Mouse (Mus musculus): ENCODE results near the gene Ccdc97. TPM values are rescaled to one million over a fixed set of nuclear protein-coding genes. Genes with fewer than 3 reads are reported as not detected.

Gene Ccdc97
- polyA plus RNA-seq (2016; fragmentation: Nextera tagmentation; extraction: Ambion mirVana): 31.3 and 34.0 TPM in 2 replicates

DNA sequence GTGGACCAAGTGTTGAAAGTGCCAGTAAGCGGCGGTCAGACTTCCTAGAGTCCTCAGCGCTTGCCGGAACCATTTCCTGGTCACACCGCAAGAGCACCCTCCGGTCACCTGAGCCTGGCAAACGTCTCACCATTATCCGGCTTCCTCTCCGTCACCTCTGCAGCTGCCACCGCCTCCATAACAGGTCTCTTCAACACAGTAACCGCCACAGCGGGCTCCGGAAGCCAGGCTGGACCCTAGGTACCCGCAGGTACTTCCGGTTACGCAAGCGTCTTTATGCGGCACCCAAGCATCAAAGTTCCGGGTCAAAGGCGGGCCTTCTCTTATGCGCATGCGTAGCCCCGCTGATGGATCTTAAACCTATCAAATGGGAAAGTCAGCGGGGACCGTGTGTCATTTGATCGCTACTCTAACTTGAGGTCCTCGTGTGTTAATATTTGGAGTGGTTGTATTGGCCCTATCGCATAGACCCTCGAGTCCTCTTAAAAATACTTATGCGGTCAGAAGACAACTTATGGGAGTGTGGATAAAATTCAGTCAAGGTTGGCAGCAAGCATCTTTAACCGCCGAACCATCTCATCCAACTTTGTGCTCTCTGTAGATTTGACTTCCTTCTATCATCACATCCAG is at the start of gene Ccdc97:
Gene Ccdc97 (minus strand): TSS at position 301 of the 630 bp plus-strand sequence.
- peak; percentile 83 for ATAC-seq (ENCODE audit: low FRiP score, low read depth)
- WGBS: 5% methylated on average over 32 of the region's 32 CpGs
- H3K9me3 ChIP-seq: no peaks in the 10 kb centered on the region
- H3K27ac ChIP-seq: peak within 1 kb of the TSS; percentile 51; the same call in 1 of the 2 replicates
- peaks cover 15% of the 10 kb centered on the region for H3K4me1 ChIP-seq
- H3K9ac ChIP-seq: peak within 1 kb of the TSS; percentile 66
- H3K4me2 ChIP-seq (replicated peaks): peak within 1 kb of the TSS; percentile 95
- peak within 1 kb of the TSS; percentile 68 for H3K4me3 ChIP-seq
- H3K27me3 ChIP-seq (replicated peaks): no peaks in the 10 kb centered on the region
- peaks cover 58% of the 10 kb centered on the region for H3K36me3 ChIP-seq

DNA sequence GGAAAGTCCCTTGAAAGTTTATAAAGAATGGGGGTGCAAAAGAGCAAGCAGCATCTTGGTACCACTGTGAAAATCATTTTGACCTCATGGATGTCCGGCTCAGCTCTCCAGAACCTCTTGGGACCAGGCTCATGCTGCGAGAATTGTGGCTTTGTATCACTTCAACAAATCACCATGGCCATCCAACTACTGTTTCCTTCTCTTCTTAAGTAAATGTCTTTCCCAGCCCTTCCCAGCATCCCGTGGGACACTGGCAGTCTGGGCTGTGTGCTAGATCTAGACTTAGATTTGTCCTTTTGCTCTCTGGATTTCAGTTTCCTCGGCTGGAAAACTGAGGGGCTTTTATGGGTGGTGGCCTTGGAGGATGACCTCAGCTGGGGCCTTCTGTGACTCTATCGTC is 49.3 kb upstream of the Ccdc97 start:
- Histone ChIP-seq H3K9ac (no peak overlapping the region), H3K4me2 (replicated peaks) (no peak overlapping the region), H3K27me3 (replicated peaks) (no peaks in the 10 kb centered on the region), H3K36me3 (peaks cover 9% of the 10 kb centered on the region), H3K4me1 (no peaks in the 10 kb centered on the region), H3K9me3 (no peaks in the 10 kb centered on the region), H3K4me3 (no peak overlapping the region), H3K27ac (no peak overlapping the region)
- WGBS: 82% methylated on average over 5 of the region's 5 CpGs
- ATAC-seq (ENCODE audit: low FRiP score, low read depth): no peak

GRCm38 (mm10) chr7:25766108-25766507 is 47.2 kb upstream of the Ccdc97 start:
- Histone ChIP-seq H3K9ac (no peak overlapping the region), H3K4me3 (no peak overlapping the region), H3K4me1 (no peaks in the 10 kb centered on the region), H3K27me3 (replicated peaks) (no peaks in the 10 kb centered on the region), H3K9me3 (no peaks in the 10 kb centered on the region), H3K36me3 (peaks cover 15% of the 10 kb centered on the region), H3K27ac (no peak overlapping the region), H3K4me2 (replicated peaks) (no peak overlapping the region)
- 89% methylated on average over 6 of the region's 6 CpGs for WGBS
- ATAC-seq (ENCODE audit: low FRiP score, low read depth): no peak

DNA sequence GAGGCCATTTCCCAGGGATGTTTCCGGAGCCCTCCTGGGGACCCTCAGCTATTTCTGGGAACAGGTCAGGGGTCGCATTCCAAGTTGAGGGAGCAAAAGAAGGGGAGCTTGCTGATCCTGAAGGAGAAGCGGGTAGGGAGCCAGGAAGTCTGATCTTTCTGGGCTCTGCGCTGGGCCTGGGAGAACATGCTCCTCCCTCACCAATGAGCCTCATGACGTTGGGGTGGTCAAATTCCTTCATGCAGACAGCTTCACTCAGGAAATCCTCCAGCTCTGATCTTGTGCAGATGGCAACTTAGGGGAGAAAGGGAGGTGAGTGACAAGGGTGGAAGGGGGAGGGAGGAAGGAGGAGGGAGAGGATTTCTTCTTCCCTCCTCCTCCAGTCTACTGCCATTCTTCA is 45.3 kb upstream of the Ccdc97 start:
- H3K9ac ChIP-seq: no peak overlapping the region
- no peaks in the 10 kb centered on the region for H3K9me3 ChIP-seq
- 68% methylated on average over 5 of the region's 5 CpGs for WGBS
- H3K36me3 ChIP-seq: peaks cover 17% of the 10 kb centered on the region
- no peak overlapping the region for H3K4me2 ChIP-seq (replicated peaks)
- H3K4me3 ChIP-seq: no peak overlapping the region
- no peak overlapping the region for H3K27ac ChIP-seq
- ATAC-seq (ENCODE audit: low FRiP score, low read depth): no peak
- no peaks in the 10 kb centered on the region for H3K4me1 ChIP-seq
- H3K27me3 ChIP-seq (replicated peaks): no peaks in the 10 kb centered on the region

- ATAC-seq (ENCODE audit: low FRiP score, low read depth): no peak
- 72% methylated on average over 11 of the region's 11 CpGs for WGBS
- no peaks in the 10 kb centered on the region for H3K4me1 ChIP-seq
- no peaks in the 10 kb centered on the region for H3K9me3 ChIP-seq
- H3K9ac ChIP-seq: no peak overlapping the region
- H3K36me3 ChIP-seq: peaks cover 17% of the 10 kb centered on the region
- H3K4me3 ChIP-seq: no peak overlapping the region
- H3K4me2 ChIP-seq (replicated peaks): no peak overlapping the region
- no peaks in the 10 kb centered on the region for H3K27me3 ChIP-seq (replicated peaks)
- no peak overlapping the region for H3K27ac ChIP-seq
Observed at GRCm38 (mm10) chr7:25763678-25764077, 44.8 kb upstream of the Ccdc97 start.

- Histone ChIP-seq H3K27ac (no peak overlapping the region), H3K4me2 (replicated peaks) (no peak overlapping the region), H3K27me3 (replicated peaks) (no peaks in the 10 kb centered on the region), H3K9me3 (no peaks in the 10 kb centered on the region), H3K36me3 (peaks cover 12% of the 10 kb centered on the region), H3K4me3 (no peak overlapping the region), H3K9ac (no peak overlapping the region), H3K4me1 (no peaks in the 10 kb centered on the region)
- WGBS: 85% methylated on average over 10 of the region's 10 CpGs
- no peak for ATAC-seq (ENCODE audit: low FRiP score, low read depth)
Observed at GRCm38 (mm10) chr7:25761354-25761753, 42.5 kb upstream of the Ccdc97 start.

DNA sequence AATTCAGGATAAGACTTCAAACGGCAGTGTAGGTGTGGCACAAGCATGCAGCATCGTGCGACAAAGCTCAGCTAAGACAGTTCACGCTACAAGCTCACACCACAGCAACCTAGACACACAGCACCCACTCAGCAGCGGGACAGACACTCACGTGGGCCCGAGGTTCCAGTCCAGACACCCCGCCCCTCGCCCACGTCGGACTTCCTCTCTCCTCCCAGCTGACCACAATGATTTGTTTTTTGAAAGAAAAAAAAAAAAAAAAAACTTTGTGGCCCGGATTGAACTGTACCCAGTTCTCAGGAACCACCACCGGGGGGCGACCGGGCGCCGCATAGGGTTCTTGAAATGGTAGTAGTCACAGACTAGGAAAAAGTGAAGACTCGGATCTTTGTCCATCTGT is 37.1 kb upstream of the Ccdc97 start:
- WGBS: under 1% methylated on average over 18 of the region's 18 CpGs
- peak overlapping the region; percentile 42; the same call in 1 of the 2 replicates for H3K9ac ChIP-seq
- peak overlapping the region; percentile 97 for H3K4me3 ChIP-seq
- H3K36me3 ChIP-seq: peaks cover 10% of the 10 kb centered on the region
- peak overlapping the region; percentile 94 for H3K4me2 ChIP-seq (replicated peaks)
- H3K27ac ChIP-seq: peak overlapping the region; percentile 38
- no peaks in the 10 kb centered on the region for H3K27me3 ChIP-seq (replicated peaks)
- peak; percentile 42 for ATAC-seq (ENCODE audit: low FRiP score, low read depth)
- no peaks in the 10 kb centered on the region for H3K9me3 ChIP-seq
- peaks cover 20% of the 10 kb centered on the region for H3K4me1 ChIP-seq

GRCm38 (mm10) chr7:25755468-25755833 is 36.6 kb upstream of the Ccdc97 start:
- Histone ChIP-seq H3K9me3 (no peaks in the 10 kb centered on the region), H3K4me1 (peaks cover 20% of the 10 kb centered on the region), H3K27me3 (replicated peaks) (no peaks in the 10 kb centered on the region), H3K4me2 (replicated peaks) (peak overlapping the region; percentile 94), H3K36me3 (peaks cover 15% of the 10 kb centered on the region), H3K9ac (peak overlapping the region; percentile 42), H3K27ac (peak overlapping the region; percentile 38), H3K4me3 (peak overlapping the region; percentile 97)
- peak; percentile 55 for ATAC-seq (ENCODE audit: low FRiP score, low read depth)
- under 1% methylated on average over 15 of the region's 15 CpGs for WGBS

DNA sequence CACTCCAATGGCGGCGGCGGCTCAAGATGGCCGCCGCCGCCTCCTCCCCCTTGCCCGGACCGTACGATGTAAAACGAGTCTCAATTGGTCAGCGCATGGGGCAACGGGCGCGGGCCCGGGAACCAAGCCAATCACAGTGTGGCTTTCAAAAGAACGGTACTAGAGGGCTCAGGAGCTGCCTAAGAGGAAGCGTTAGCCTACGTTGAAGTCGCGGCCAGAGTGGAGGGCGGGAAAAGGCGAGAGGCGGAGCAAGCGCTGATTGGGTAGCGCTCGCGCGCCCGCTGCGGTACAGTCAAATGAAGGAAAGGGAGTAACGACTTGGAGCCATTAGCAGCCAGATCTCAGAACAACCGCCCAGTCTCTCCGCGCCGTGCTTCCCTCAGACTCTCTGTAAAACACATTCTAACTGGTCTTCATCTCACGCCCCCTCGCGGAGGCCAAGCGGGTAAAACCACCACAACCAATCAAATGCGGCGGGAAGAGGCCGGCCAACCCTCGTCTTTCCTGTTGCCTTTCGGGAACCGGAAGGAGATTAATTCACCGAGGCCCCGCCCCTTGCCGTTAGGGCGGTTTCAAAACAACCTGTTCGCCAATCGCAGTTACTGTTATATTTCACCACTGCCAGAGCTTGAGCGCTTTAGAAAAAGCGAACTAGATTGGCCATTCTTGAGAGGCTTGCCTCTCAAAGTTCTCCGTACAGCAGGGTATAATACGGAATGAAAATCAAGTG is 36.0 kb upstream of the Ccdc97 start, which contains the start of gene Hnrnpul1:
Gene Hnrnpul1 (minus strand): TSS at position 20 of the 730 bp plus-strand sequence.
- under 1% methylated on average over 55 of the region's 55 CpGs for WGBS
- Histone ChIP-seq H3K27me3 (replicated peaks) (no peaks in the 10 kb centered on the region), H3K9ac (peak within 1 kb of the TSS; percentile 96), H3K4me1 (peaks cover 20% of the 10 kb centered on the region), H3K4me3 (peak within 1 kb of the TSS; percentile 97), H3K36me3 (peaks cover 20% of the 10 kb centered on the region), H3K4me2 (replicated peaks) (peak within 1 kb of the TSS; percentile 94), H3K9me3 (no peaks in the 10 kb centered on the region), H3K27ac (peak within 1 kb of the TSS; percentile 88)
- peak; percentile 93 for ATAC-seq (ENCODE audit: low FRiP score, low read depth)

DNA sequence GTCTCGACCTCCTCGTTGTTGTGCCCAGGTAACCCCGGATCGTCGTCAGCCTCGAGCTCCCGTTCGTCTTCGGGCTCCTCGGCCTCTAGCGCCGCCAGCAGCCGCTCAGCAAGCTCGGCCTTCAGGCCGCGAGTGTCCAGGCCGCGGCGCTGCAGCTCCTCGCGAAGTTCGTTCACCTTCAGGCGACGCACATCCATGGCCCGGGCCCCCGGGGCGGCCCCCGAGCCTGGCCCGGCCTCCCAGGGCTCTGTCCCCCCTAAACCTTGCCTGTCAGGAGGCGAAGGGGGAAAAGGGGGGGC is 35.5 kb upstream of the Ccdc97 start:
- H3K9me3 ChIP-seq: no peaks in the 10 kb centered on the region
- H3K27me3 ChIP-seq (replicated peaks): no peaks in the 10 kb centered on the region
- under 1% methylated on average over 30 of the region's 30 CpGs for WGBS
- H3K27ac ChIP-seq: peak overlapping the region; percentile 88
- H3K36me3 ChIP-seq: peaks cover 25% of the 10 kb centered on the region
- H3K4me3 ChIP-seq: peak overlapping the region; percentile 97
- peaks cover 20% of the 10 kb centered on the region for H3K4me1 ChIP-seq
- peak overlapping the region; percentile 94 for H3K4me2 ChIP-seq (replicated peaks)
- ATAC-seq (ENCODE audit: low FRiP score, low read depth): no peak
- H3K9ac ChIP-seq: peak overlapping the region; percentile 96

DNA sequence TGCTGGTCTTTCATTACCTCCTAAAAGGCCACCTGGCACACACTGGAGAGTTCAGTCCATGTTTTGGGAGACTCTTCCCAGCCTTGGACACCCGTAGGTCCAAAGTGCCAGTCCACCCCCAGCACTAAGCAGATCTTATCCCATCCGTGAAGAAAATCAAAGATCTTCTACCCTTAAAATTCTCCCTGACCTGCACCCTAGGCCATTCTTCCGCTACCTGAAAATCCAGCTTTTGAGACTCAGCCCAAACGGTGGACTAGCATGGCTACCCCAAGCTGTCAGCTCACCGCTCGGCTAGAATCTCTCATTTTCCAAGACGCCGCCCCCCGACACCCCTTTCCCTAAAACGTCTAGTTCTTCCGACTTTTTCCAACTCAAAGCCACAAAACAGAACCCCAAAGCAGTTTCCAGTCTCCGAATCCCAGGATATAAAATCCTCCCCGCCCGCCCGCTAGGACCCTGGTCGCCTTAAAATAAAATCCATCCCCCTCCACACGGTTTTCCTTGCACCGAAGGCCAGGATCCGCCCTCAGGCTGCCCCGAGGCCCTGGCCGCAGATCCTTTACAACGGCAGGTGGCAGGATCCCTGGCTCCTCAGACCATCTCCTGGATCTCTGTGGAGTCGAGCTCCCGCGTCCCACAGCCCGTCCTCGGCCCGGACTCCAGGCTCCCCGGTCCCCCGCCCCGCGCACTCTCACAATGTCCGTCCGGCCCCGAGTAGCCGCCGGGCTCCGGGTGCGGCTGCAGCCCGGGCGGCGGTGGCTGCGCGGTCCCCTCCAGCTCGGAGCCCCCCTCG is 35.0 kb upstream of the Ccdc97 start:
- ATAC-seq (ENCODE audit: low FRiP score, low read depth): peak; percentile 14
- WGBS: under 1% methylated on average over 46 of the region's 46 CpGs
- H3K4me2 ChIP-seq (replicated peaks): peak overlapping the region; percentile 94

GRCm38 (mm10) chr7:25753076-25753475 is 34.2 kb upstream of the Ccdc97 start:
- peak overlapping the region; percentile 94 for H3K4me2 ChIP-seq (replicated peaks)
- H3K9ac ChIP-seq: peak overlapping the region; percentile 96
- H3K9me3 ChIP-seq: no peaks in the 10 kb centered on the region
- peak overlapping the region; percentile 97 for H3K4me3 ChIP-seq
- peaks cover 38% of the 10 kb centered on the region for H3K36me3 ChIP-seq
- H3K4me1 ChIP-seq: peaks cover 20% of the 10 kb centered on the region
- H3K27ac ChIP-seq: no peak overlapping the region
- no peaks in the 10 kb centered on the region for H3K27me3 ChIP-seq (replicated peaks)
- no peak for ATAC-seq (ENCODE audit: low FRiP score, low read depth)

More for the DNA sequence above, 35.0 kb upstream of the Ccdc97 start:
- H3K4me1 ChIP-seq: peaks cover 20% of the 10 kb centered on the region
- H3K9me3 ChIP-seq: no peaks in the 10 kb centered on the region
- peak overlapping the region; percentile 88 for H3K27ac ChIP-seq
- peak overlapping the region; percentile 97 for H3K4me3 ChIP-seq
- no peaks in the 10 kb centered on the region for H3K27me3 ChIP-seq (replicated peaks)
- peaks cover 31% of the 10 kb centered on the region for H3K36me3 ChIP-seq
- peak overlapping the region; percentile 96 for H3K9ac ChIP-seq
